Mouse (Mus musculus): Measurements from ENCODE around the gene Ltbp3. TPM values are rescaled to one million over a fixed set of nuclear protein-coding genes. Genes with fewer than 3 reads are reported as not detected.

Ltbp3 gene
- polyA plus RNA-seq (2014; fragmentation: Illumina TruSeq; extraction: RNeasy Lipid Tissue Mini Kit (QIAGEN cat#74804); ENCODE audit: low replicate concordance) = 0.74 TPM

GRCm38 (mm10) chr19:5740320-5741317 is at the start of gene Ltbp3:
Gene Ltbp3 (plus strand): TSS chr19:5740904.

GRCm38 (mm10) chr19:5704163-5704800 is 36.4 kb upstream of the Ltbp3 start, which contains the start of gene Kcnk7:
Gene Kcnk7 (plus strand): TSS chr19:5704367.

GRCm38 (mm10) chr19:5725767-5726515 is 14.8 kb upstream of the Ltbp3 start, which contains the start of gene Ehbp1l1:
Gene Ehbp1l1 (minus strand): TSS chr19:5726317.

GRCm38 (mm10) chr19:5729444-5729815 is 11.3 kb upstream of the Ltbp3 start, which contains the start of gene Fam89b:
Gene Fam89b (minus strand): TSS chr19:5729653.

GRCm38 (mm10) chr19:5770925-5771860 is 30.5 kb downstream of the Ltbp3 start, which contains the start of gene Scyl1:
Gene Scyl1 (minus strand): TSS chr19:5771419.

Other genes starting within 250 kb of the Ltbp3 start
- not detected for gene 1700020D05Rik, start 237.1 kb upstream of the Ltbp3 start, polyA plus RNA-seq (2014; fragmentation: Illumina TruSeq; extraction: RNeasy Lipid Tissue Mini Kit (QIAGEN cat#74804); ENCODE audit: low replicate concordance)
- gene Snx32, start 230.4 kb upstream of the Ltbp3 start, polyA plus RNA-seq (2014; fragmentation: Illumina TruSeq; extraction: RNeasy Lipid Tissue Mini Kit (QIAGEN cat#74804); ENCODE audit: low replicate concordance) = not detected
- gene Ovol1, start 180.3 kb upstream of the Ltbp3 start, polyA plus RNA-seq (2014; fragmentation: Illumina TruSeq; extraction: RNeasy Lipid Tissue Mini Kit (QIAGEN cat#74804); ENCODE audit: low replicate concordance) = 9.6 TPM
- gene Ap5b1, start 172.9 kb upstream of the Ltbp3 start, polyA plus RNA-seq (2014; fragmentation: Illumina TruSeq; extraction: RNeasy Lipid Tissue Mini Kit (QIAGEN cat#74804); ENCODE audit: low replicate concordance) = not detected
- gene Rnaseh2c, start 139.0 kb upstream of the Ltbp3 start, polyA plus RNA-seq (2014; fragmentation: Illumina TruSeq; extraction: RNeasy Lipid Tissue Mini Kit (QIAGEN cat#74804); ENCODE audit: low replicate concordance) = 0.71 TPM
- 19.1 TPM for gene Kat5, start 130.7 kb upstream of the Ltbp3 start, polyA plus RNA-seq (2014; fragmentation: Illumina TruSeq; extraction: RNeasy Lipid Tissue Mini Kit (QIAGEN cat#74804); ENCODE audit: low replicate concordance)
- gene Rela, start 103.4 kb upstream of the Ltbp3 start, polyA plus RNA-seq (2014; fragmentation: Illumina TruSeq; extraction: RNeasy Lipid Tissue Mini Kit (QIAGEN cat#74804); ENCODE audit: low replicate concordance) = 0.26 TPM
- 1.6 TPM for gene Sipa1, start 77.2 kb upstream of the Ltbp3 start, polyA plus RNA-seq (2014; fragmentation: Illumina TruSeq; extraction: RNeasy Lipid Tissue Mini Kit (QIAGEN cat#74804); ENCODE audit: low replicate concordance)
- gene Map3k11, start 52.2 kb upstream of the Ltbp3 start, polyA plus RNA-seq (2014; fragmentation: Illumina TruSeq; extraction: RNeasy Lipid Tissue Mini Kit (QIAGEN cat#74804); ENCODE audit: low replicate concordance) = 0.41 TPM
- gene Pcnx3, start 52.0 kb upstream of the Ltbp3 start, polyA plus RNA-seq (2014; fragmentation: Illumina TruSeq; extraction: RNeasy Lipid Tissue Mini Kit (QIAGEN cat#74804); ENCODE audit: low replicate concordance) = 0.22 TPM
- gene Kcnk7, start 36.5 kb upstream of the Ltbp3 start, polyA plus RNA-seq (2014; fragmentation: Illumina TruSeq; extraction: RNeasy Lipid Tissue Mini Kit (QIAGEN cat#74804); ENCODE audit: low replicate concordance) = not detected
- 6.5 TPM for gene Ehbp1l1, start 14.6 kb upstream of the Ltbp3 start, polyA plus RNA-seq (2014; fragmentation: Illumina TruSeq; extraction: RNeasy Lipid Tissue Mini Kit (QIAGEN cat#74804); ENCODE audit: low replicate concordance)
- gene Fam89b, start 11.3 kb upstream of the Ltbp3 start, polyA plus RNA-seq (2014; fragmentation: Illumina TruSeq; extraction: RNeasy Lipid Tissue Mini Kit (QIAGEN cat#74804); ENCODE audit: low replicate concordance) = not detected
- 0.41 TPM for gene Scyl1, start 30.5 kb downstream of the Ltbp3 start, polyA plus RNA-seq (2014; fragmentation: Illumina TruSeq; extraction: RNeasy Lipid Tissue Mini Kit (QIAGEN cat#74804); ENCODE audit: low replicate concordance)
- 6.4 TPM for gene Frmd8, start 134.4 kb downstream of the Ltbp3 start, polyA plus RNA-seq (2014; fragmentation: Illumina TruSeq; extraction: RNeasy Lipid Tissue Mini Kit (QIAGEN cat#74804); ENCODE audit: low replicate concordance)
- gene Slc25a45, start 136.9 kb downstream of the Ltbp3 start, polyA plus RNA-seq (2014; fragmentation: Illumina TruSeq; extraction: RNeasy Lipid Tissue Mini Kit (QIAGEN cat#74804); ENCODE audit: low replicate concordance) = 29.7 TPM
- gene Tigd3, start 153.2 kb downstream of the Ltbp3 start, polyA plus RNA-seq (2014; fragmentation: Illumina TruSeq; extraction: RNeasy Lipid Tissue Mini Kit (QIAGEN cat#74804); ENCODE audit: low replicate concordance) = 0.97 TPM
- gene Dpf2, start 172.1 kb downstream of the Ltbp3 start, polyA plus RNA-seq (2014; fragmentation: Illumina TruSeq; extraction: RNeasy Lipid Tissue Mini Kit (QIAGEN cat#74804); ENCODE audit: low replicate concordance) = 8.6 TPM
- 2.5 TPM for gene Cdc42ep2, start 183.9 kb downstream of the Ltbp3 start, polyA plus RNA-seq (2014; fragmentation: Illumina TruSeq; extraction: RNeasy Lipid Tissue Mini Kit (QIAGEN cat#74804); ENCODE audit: low replicate concordance)
- gene Pola2, start 223.3 kb downstream of the Ltbp3 start, polyA plus RNA-seq (2014; fragmentation: Illumina TruSeq; extraction: RNeasy Lipid Tissue Mini Kit (QIAGEN cat#74804); ENCODE audit: low replicate concordance) = 4.1 TPM
- not detected for gene Slc22a20, start 245.2 kb downstream of the Ltbp3 start, polyA plus RNA-seq (2014; fragmentation: Illumina TruSeq; extraction: RNeasy Lipid Tissue Mini Kit (QIAGEN cat#74804); ENCODE audit: low replicate concordance)